Mouse (Mus musculus) kidney, embryonic 14.5 days (tissue): ENCODE measurements at regions not wholly inside any gene's neighbourhood (a gene's known extent, or its start where the extent isn't known, plus 50 kb on each side); places are given as distances from the start of the nearest gene placed in this dataset.

Source experiments
- ATAC-seq: fragments of 200-750 bp; cut with Nextera tagmentation; 2 replicates; pipeline ENCODE4 v1.8.0; 2017; ENCODE audit warnings: moderate number of reproducible peaks, mild to moderate bottlenecking, moderate TSS enrichment, moderate library complexity; ENCODE audit not compliant: low FRiP score, low TSS enrichment
- H3K27ac ChIP-seq: fragments of 300-500 bp; sonication (generic); 2 replicates; pipeline ENCODE4 v1.5.1; 2014; ENCODE audit warnings: low read depth, mild to moderate bottlenecking, low read length, moderate library complexity, mixed read lengths
- H3K27me3 ChIP-seq: fragments of 300-500 bp; sonication (generic); 2 replicates; pipeline ENCODE4 v1.6.1; 2014; ENCODE audit warnings: mild to moderate bottlenecking, low read length; ENCODE audit not compliant: control insufficient read depth, insufficient read depth
- H3K36me3 ChIP-seq: fragments of 300-500 bp; sonication (generic); 2 replicates; pipeline ENCODE4 v1.6.1; 2014; ENCODE audit warnings: low read length, mixed read lengths; ENCODE audit not compliant: control insufficient read depth, insufficient read depth
- H3K4me1 ChIP-seq: fragments of 300-500 bp; sonication (generic); 2 replicates; pipeline ENCODE4 v1.6.1; 2014; ENCODE audit warnings: low read length, mixed read lengths; ENCODE audit not compliant: control insufficient read depth, insufficient read depth
- H3K4me2 ChIP-seq: fragments of 300-500 bp; sonication (generic); replicated peaks from 2 replicates; pipeline ENCODE4 v1.6.1; 2014; ENCODE audit warnings: low read depth, mild to moderate bottlenecking, low read length
- H3K4me3 ChIP-seq: fragments of 300-500 bp; sonication (generic); 2 replicates; pipeline ENCODE4 v1.5.1; 2014; ENCODE audit warnings: mild to moderate bottlenecking, low read length
- H3K9ac ChIP-seq: fragments of 300-500 bp; sonication (generic); 2 replicates; pipeline ENCODE4 v1.6.1; 2014; ENCODE audit warnings: low read depth, mild to moderate bottlenecking, low read length, moderate library complexity
- H3K9me3 ChIP-seq: fragments of 300-500 bp; sonication (generic); 2 replicates; pipeline ENCODE4 v1.6.1; 2016; ENCODE audit warnings: low read length; ENCODE audit not compliant: control insufficient read depth
- WGBS: fragments of 180-500 bp; shearing (Covaris S2); extraction: QIAGEN DNeasy Blood & Tissue Kit; methylation state at CpG from one replicate; pipeline ENCODE4 v1.1.7; 2014; 5-methylcytosine and 5-hydroxymethylcytosine counted together

DNA sequence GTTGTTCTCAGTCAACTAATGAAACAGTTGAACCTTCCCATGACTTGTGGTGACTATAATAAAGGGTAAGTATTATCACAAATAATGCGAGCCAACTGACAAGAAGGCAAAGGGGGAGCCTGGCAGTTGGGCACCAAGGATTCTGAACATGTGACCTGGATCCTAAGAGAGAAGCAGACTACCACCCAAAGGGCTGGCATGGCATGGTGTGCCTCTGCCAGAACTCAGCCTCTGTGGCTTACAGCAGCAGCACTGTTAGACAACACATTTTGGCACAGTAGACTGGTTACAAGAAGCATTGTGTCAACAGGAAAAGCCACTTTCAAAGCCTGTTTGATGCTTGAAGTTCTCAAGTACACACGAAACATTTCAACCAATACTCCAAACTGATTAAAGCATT, 142.2 kb upstream of the Satb2 start:
- H3K4me3 ChIP-seq, result no peak overlapping the region
- ATAC-seq, result no peak
- no peaks in the 10 kb centered on the region for H3K9me3 ChIP-seq
- H3K4me2 ChIP-seq, result no peak overlapping the region
- no peaks in the 10 kb centered on the region for H3K36me3 ChIP-seq
- no peaks in the 10 kb centered on the region for H3K27me3 ChIP-seq
- H3K4me1 ChIP-seq, result no peaks in the 10 kb centered on the region
- H3K9ac ChIP-seq, result no peak overlapping the region
- WGBS, result 89% methylated on average over 2 of the region's 2 CpGs
- H3K27ac ChIP-seq, result no peak overlapping the region

DNA sequence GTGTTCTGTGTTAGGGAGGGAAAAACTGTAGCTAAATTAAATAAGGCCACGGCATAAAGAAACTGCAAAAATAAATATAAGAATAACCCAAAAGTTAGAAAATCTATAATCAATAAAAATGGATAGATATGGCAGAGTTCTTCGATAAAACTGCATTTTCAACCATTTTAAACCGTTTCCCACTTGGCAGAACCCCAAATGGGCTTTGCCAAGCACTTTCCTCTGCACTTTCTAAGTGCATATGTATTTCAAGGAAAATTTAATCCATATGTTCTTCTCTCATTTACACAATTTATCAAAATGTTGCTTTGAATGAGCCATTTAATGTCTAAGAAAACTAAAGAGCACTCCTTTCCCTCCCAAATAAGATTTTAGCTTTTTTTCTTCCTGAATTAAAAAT, 165.7 kb upstream of the Satb2 start:
- no peak overlapping the region for H3K9ac ChIP-seq
- no peak overlapping the region for H3K4me2 ChIP-seq
- 80% methylated on average over 3 of the region's 3 CpGs for WGBS
- H3K27me3 ChIP-seq, result no peaks in the 10 kb centered on the region
- H3K4me1 ChIP-seq, result no peaks in the 10 kb centered on the region
- no peaks in the 10 kb centered on the region for H3K9me3 ChIP-seq
- no peak for ATAC-seq
- H3K4me3 ChIP-seq, result no peak overlapping the region
- no peaks in the 10 kb centered on the region for H3K36me3 ChIP-seq
- H3K27ac ChIP-seq, result no peak overlapping the region

DNA sequence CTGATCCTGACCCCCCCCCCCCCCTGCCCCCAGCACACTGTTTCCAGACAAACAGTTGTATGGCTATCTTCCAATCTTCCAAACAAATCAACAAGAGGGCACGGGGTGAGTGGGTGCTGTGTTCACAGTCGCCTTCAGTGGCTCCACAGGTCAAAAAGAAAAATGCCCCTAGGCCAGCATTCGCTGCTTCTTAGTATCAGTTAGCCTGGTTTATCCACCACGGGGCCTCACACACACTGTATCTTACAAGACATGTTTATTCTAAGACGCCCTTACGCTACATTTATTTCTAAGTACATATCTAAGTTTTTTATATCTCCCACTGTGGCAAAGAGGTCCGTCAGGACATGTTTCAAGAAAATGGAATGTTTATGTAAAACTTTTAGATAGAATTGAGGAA, 177.4 kb upstream of the Satb2 start:
- H3K4me1 ChIP-seq, result no peaks in the 10 kb centered on the region
- no peak for ATAC-seq
- no peaks in the 10 kb centered on the region for H3K36me3 ChIP-seq
- no peak overlapping the region for H3K9ac ChIP-seq
- H3K4me2 ChIP-seq, result no peak overlapping the region
- H3K9me3 ChIP-seq, result no peaks in the 10 kb centered on the region
- H3K27ac ChIP-seq, result no peak overlapping the region
- no peaks in the 10 kb centered on the region for H3K27me3 ChIP-seq
- no peak overlapping the region for H3K4me3 ChIP-seq
- WGBS, result 82% methylated on average over 7 of the region's 7 CpGs

DNA sequence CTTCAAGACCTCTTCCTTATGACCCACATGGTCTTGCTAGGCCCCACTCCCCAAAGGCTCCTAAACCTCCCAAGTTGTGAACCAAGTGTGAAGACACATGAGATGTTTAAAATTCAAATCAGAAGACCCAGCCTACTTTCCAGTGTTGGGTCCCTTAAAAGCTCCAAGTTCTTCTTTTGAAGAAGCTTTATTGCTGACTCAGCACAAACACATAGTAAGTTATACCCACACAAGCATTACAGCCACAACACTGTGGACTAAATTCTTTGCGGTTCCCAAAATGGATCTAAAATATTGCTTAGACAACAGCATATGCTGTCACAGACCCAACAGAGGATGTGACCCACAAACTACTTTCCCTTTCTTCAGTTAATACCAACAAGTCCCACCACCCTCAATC, 186.0 kb upstream of the Satb2 start:
- Histone ChIP-seq H3K9ac (no peak overlapping the region), H3K27me3 (no peaks in the 10 kb centered on the region), H3K4me3 (no peak overlapping the region), H3K4me2 (no peak overlapping the region), H3K4me1 (no peaks in the 10 kb centered on the region), H3K9me3 (no peaks in the 10 kb centered on the region), H3K27ac (no peak overlapping the region), H3K36me3 (no peaks in the 10 kb centered on the region)
- WGBS, result 97% methylated on average over 1 of the region's 1 CpGs
- ATAC-seq, result no peak

DNA sequence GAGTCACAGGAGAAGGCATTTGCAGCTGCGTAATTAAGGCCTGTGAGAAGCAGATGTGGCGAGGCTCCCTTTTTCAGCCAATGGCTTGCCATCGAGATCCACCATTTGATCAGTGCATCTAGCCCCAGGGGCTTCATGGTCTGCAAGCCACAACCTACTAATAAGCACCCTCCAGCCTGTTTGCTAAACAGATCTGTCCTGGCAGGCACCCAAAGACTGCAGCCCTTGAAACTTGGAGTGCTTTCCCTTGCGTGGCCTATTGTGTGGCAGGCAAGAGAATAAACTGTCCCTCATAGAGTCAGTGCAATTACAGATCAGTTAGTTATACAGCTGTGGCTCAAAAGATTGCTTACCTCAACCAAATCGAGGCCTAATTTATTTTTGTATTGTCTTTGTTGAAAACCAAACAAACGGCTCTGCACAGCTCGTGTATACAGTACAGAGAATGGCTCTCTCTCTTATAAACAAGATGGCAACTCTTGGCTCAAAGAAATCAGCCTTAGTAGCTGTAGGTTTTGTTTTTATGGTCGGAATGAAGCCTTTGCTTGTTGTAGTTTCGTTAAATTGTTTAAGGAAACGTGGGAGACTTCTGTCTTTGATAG, 195.9 kb upstream of the Satb2 start:
- H3K4me2 ChIP-seq, result no peak overlapping the region
- H3K36me3 ChIP-seq, result no peaks in the 10 kb centered on the region
- H3K9ac ChIP-seq, result no peak overlapping the region
- H3K27me3 ChIP-seq, result no peaks in the 10 kb centered on the region
- H3K4me3 ChIP-seq, result no peak overlapping the region
- H3K4me1 ChIP-seq, result no peaks in the 10 kb centered on the region
- H3K27ac ChIP-seq, result no peak overlapping the region
- WGBS, result 73% methylated on average over 10 of the region's 10 CpGs
- ATAC-seq, result no peak
- H3K9me3 ChIP-seq, result no peaks in the 10 kb centered on the region

DNA sequence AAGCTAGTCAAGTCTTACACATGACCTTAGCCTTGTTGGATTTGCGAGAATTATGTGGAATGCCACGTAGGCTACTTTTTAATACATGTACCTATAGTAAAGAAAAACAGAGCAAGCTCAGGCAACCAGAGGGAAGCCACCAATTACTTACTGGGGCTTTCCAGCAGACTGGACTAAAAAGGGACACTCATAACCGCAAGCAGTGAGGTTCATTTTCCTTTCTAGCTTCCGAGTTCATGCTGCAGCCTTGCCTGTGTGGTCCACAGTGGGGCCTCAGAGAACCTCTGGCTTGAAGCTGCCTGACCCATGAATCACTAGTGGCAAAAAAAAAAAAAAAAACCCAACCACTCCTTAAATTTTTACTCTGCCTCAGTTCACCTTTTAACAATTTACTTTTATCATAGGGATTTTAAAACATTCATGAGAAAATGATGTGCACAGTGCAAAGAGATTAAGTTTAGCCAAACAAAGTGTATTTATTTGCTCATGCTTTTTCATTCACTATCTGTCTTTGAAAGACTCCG, 188.6 kb upstream of the 1700066M21Rik start:
- no peaks in the 10 kb centered on the region for H3K9me3 ChIP-seq
- no peak overlapping the region for H3K4me2 ChIP-seq
- no peak overlapping the region for H3K9ac ChIP-seq
- no peak for ATAC-seq
- no peak overlapping the region for H3K4me3 ChIP-seq
- no peaks in the 10 kb centered on the region for H3K4me1 ChIP-seq
- H3K27me3 ChIP-seq, result no peaks in the 10 kb centered on the region
- no peaks in the 10 kb centered on the region for H3K36me3 ChIP-seq
- WGBS, result 83% methylated on average over 5 of the region's 5 CpGs
- no peak overlapping the region for H3K27ac ChIP-seq

DNA sequence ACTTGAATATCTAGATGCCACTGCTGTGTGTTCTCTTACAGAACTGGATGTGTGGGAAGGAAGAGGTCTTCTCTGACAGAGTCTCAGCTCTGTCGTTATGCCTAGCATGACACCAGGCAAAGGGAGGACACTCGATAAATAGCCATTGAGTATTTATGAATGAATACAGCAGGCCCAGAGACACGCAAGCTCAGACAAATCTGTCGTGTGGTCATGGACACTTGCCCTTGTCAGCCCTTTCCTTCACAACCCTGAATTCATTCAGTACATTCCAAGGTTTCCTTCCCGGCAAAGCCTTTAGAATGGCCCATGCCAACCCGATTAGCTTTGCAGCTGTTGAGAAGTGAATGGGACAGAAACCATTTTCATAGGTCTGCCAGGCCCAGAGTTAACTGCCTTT, 176.1 kb upstream of the 1700066M21Rik start:
- H3K4me3 ChIP-seq, result no peak overlapping the region
- no peaks in the 10 kb centered on the region for H3K4me1 ChIP-seq
- ATAC-seq, result no peak
- H3K36me3 ChIP-seq, result no peaks in the 10 kb centered on the region
- peaks cover 4% of the 10 kb centered on the region; the same call in 1 of the 2 replicates for H3K27me3 ChIP-seq
- H3K4me2 ChIP-seq, result no peak overlapping the region
- H3K9me3 ChIP-seq, result no peaks in the 10 kb centered on the region
- no peak overlapping the region for H3K27ac ChIP-seq
- no peak overlapping the region for H3K9ac ChIP-seq
- WGBS, result 82% methylated on average over 6 of the region's 6 CpGs

DNA sequence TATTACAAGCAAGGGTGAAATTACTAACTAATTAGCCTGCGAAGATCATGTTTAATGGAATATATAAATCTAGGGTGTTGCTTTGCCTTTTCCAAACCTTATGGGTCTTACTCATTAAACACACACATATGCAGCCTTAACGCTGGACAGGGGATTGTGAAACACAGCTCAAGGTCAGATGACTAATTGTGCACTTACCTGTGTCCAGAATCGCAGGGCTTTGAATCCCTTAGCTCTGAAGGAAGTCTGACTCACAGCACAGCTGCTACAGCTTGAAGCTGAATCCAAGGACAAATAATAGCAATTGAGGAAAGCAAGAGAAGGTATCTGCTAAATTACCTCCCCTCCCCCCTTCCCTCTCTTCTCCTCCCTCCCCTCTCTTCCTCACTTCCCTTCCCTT, 173.1 kb upstream of the 1700066M21Rik start:
- no peaks in the 10 kb centered on the region for H3K4me1 ChIP-seq
- no peaks in the 10 kb centered on the region for H3K9me3 ChIP-seq
- no peak overlapping the region for H3K27ac ChIP-seq
- ATAC-seq, result no peak
- H3K36me3 ChIP-seq, result no peaks in the 10 kb centered on the region
- 53% methylated on average over 3 of the region's 3 CpGs for WGBS
- no peak overlapping the region for H3K4me2 ChIP-seq
- no peak overlapping the region for H3K4me3 ChIP-seq
- peaks cover 6% of the 10 kb centered on the region; the same call in 1 of the 2 replicates for H3K27me3 ChIP-seq
- H3K9ac ChIP-seq, result no peak overlapping the region

DNA sequence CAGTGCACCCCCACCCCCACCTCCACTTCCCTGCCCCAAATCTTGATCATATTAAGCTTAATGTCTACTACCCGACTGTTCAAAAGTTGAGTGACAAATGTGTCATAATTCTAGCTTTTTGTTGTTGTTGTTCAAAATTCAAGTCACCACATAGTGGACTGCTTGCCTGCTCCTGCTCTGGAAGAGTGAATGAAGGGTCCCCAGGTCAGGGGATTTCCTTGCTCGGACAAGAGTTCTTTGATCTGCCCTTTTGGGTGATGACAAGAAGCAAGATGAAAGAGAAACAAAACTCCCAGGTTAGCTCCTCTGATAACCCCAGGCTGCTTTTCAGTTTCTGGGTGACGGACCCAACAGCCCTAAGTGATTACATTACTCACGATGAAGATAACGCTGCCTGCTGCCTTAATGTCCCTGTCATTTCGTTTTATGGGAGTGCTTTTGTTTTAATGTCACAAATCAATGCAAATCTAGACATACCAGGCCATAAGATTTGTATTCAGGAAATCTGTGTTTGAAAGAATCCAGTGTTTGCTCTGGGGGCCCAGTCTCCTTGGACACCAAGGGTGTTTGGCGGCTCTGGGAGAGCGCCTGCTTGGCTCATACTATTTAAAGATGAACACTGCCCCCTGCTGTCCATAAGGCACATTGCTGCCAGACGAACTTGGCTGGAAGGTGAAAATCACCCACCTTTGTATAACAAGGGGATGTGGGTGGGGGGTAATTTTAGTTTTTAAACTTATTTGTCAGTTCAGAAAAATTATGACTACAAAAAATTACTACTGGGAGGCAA, 172.0 kb upstream of the 1700066M21Rik start:
- WGBS, result 4% methylated on average over 9 of the region's 9 CpGs
- no peak for ATAC-seq

More for the DNA sequence above, 172.0 kb upstream of the 1700066M21Rik start:
- H3K9ac ChIP-seq, result no peak overlapping the region
- H3K4me2 ChIP-seq, result peak overlapping the region; percentile 19; the same call in 1 of the 2 replicates
- no peak overlapping the region for H3K27ac ChIP-seq
- no peak overlapping the region for H3K4me3 ChIP-seq
- H3K27me3 ChIP-seq, result peaks cover 6% of the 10 kb centered on the region; the same call in 1 of the 2 replicates
- H3K36me3 ChIP-seq, result no peaks in the 10 kb centered on the region
- H3K9me3 ChIP-seq, result no peaks in the 10 kb centered on the region
- no peaks in the 10 kb centered on the region for H3K4me1 ChIP-seq
